Mouse (Mus musculus) adipocyte (in vitro differentiated cells): ENCODE data around the gene Ppp4r3a.
"Not testable (repeated sequence)": the region's sequence is repeated elsewhere in the genome, so short reads cannot be mapped to it uniquely, and the experiment has no call there.

ENCODE experiments used
- DNase-seq: peaks from one replicate; pipeline ENCODE4 v3.0.0-alpha.2; 2016; ENCODE audit warnings: low spot score

Gene Ppp4r3a

GRCm38 (mm10) chr12:101083076-101083838 is at the start of gene Ppp4r3a:
TSS of gene Ppp4r3a (minus strand) at chr12:101083702.
- peak; percentile 94 for DNase-seq

- DNase-seq = peak; percentile 45
These were observed 39.5 kb upstream of the Ppp4r3a start for GRCm38 (mm10) chr12:101123013-101123412.

GRCm38 (mm10) chr12:101122066-101122465 is 38.6 kb upstream of the Ppp4r3a start:
- not testable (repeated sequence) for DNase-seq

GRCm38 (mm10) chr12:101109794-101110585 is 26.5 kb upstream of the Ppp4r3a start:
- not testable (repeated sequence) for DNase-seq

GRCm38 (mm10) chr12:101107722-101108121 is 24.2 kb upstream of the Ppp4r3a start:
- DNase-seq = no peak

GRCm38 (mm10) chr12:101105571-101105970 is 22.1 kb upstream of the Ppp4r3a start:
- DNase-seq = no peak

- peak; percentile 13 for DNase-seq
These were observed 19.1 kb upstream of the Ppp4r3a start for GRCm38 (mm10) chr12:101102648-101103047.

- DNase-seq = not testable (repeated sequence)
These were observed 10.2 kb upstream of the Ppp4r3a start for GRCm38 (mm10) chr12:101093678-101094077.

GRCm38 (mm10) chr12:101089955-101090354 is 6.5 kb upstream of the Ppp4r3a start:
- no peak for DNase-seq

- DNase-seq = peak; percentile 21
These were observed 3.9 kb upstream of the Ppp4r3a start for GRCm38 (mm10) chr12:101087406-101087805.

GRCm38 (mm10) chr12:101084881-101085666 is 1.6 kb upstream of the Ppp4r3a start:
- DNase-seq = peak; percentile 21

- peak; percentile 8 for DNase-seq
These were observed 735 bp upstream of the Ppp4r3a start for GRCm38 (mm10) chr12:101084237-101084636.

GRCm38 (mm10) chr12:101083839-101084195 is 315 bp upstream of the Ppp4r3a start:
- no peak for DNase-seq

- DNase-seq = peak; percentile 32
These were observed 1.0 kb downstream of the Ppp4r3a start for GRCm38 (mm10) chr12:101082296-101083075.

- DNase-seq = no peak
These were observed 5.5 kb downstream of the Ppp4r3a start for GRCm38 (mm10) chr12:101077955-101078354.

GRCm38 (mm10) chr12:101075433-101075832 is 8.1 kb downstream of the Ppp4r3a start:
- DNase-seq = no peak

- peak; percentile 11 for DNase-seq
These were observed 8.6 kb downstream of the Ppp4r3a start for GRCm38 (mm10) chr12:101074821-101075429.

GRCm38 (mm10) chr12:101069813-101070212 is 13.7 kb downstream of the Ppp4r3a start:
- no peak for DNase-seq

- no peak for DNase-seq
These were observed 17.2 kb downstream of the Ppp4r3a start for GRCm38 (mm10) chr12:101066329-101066728.

- no peak for DNase-seq
These were observed 43.5 kb downstream of the Ppp4r3a start for GRCm38 (mm10) chr12:101039956-101040355.
